Mouse (Mus musculus) adrenal gland, postnatal 10 days (tissue): ENCODE measurements at regions not wholly inside any gene's neighbourhood (a gene's known extent, or its start where the extent isn't known, plus 50 kb on each side); places are given as distances from the start of the nearest gene placed in this dataset.

Experiments used
- DNase-seq: peaks from one replicate; pipeline ENCODE4 v3.0.0; 2021; ENCODE audit warnings: mixed read lengths

DNA sequence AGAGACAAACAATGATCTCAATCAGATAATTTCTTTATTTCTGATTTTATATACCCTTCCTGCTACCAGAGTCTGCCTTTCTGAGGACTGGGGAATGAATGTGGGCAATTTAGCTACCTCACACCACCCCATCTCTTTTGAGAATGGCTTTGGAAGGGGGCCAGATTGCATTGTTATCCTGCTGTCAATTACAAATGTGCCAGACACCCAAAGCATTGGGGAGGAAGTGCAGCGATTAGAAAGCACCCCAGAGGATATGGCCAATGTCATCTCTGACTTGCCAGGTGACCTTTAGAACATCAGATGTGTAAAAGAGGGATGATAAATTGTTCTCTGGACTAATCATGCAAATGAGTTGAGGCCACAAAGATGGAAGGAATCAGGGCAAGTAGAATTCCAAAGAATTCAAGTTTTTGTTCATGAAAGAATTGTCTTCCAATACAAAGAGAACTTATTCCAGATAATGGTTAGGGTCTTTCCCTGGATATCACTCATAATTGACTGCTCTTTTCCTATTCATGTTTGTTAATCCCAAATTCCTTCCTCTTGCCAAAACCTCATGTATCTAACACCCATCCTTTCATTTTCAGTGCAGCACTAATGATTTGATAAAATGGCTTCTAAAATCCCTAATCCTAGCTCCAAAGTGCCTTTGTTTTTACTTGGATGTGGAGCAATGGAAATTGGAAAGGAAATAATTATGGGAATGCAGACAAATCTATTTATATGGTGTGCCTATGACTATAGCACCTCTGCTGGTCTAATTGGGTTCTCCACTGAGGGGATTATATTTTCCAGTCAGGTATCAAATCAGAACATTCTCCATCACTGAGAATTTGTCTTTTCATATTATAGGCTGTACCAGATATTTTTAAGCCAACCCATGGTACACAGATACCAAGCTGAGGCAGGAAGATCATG lies 89.1 kb upstream of the Chl1 start:
- no peak for DNase-seq

DNA sequence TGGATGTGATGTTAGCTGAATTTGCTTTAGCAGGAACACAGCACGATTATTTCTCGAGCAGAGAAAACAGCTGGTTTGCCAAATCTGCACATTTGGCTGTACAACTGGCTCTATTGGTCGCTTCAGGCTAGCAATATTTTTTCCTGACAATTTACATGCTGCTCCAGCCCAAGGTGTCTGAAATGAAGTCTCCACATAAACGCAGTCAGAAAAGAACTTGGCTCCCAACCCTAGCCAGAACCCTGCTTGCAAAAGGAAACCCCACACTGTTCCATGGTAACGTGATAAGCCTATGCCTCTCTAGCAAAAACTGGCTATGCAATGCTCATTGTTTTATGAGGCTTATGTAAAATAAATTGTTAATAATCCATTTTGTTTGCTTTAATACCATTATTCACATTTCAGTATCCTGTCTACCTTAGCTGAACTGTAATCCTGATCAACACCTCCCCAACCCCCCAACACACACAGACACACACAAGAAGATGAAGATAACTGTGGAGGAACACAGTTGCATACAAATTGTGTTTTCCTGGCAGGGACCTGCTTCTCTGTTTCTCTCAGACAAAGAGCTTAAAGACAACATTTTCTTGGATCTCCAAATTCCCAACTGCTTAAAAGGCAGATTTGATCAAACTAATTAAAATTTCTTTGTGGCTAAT lies 79.3 kb upstream of the Chl1 start:
- DNase-seq: no peak

DNA sequence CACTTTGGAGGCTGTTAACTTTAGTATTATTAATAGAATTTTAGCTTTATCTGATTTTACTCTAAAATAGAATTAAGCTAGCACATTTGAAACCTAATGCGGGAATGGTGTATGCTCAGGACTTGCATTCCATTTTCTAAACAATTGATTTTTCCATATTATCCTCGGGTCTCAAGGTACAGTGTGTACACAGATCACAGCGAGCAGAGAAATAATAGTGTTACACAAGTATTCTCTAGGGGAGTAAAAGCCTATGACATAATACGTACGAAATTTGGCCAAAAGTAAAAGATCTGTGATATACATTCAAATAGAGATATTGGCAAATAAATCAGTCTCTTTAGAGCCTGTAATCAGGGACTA lies 78.8 kb upstream of the Chl1 start:
- no peak for DNase-seq
